In genomic region chr6:134420375-134420774, GRCm38 (mm10) we compare ENCODE assay signal across 22 mouse cellular contexts. TPM values are rescaled to one million over a fixed set of nuclear protein-coding genes. Genes with fewer than 3 reads are reported as not detected.
"Had no signal": no experiment of that assay in that cellular context is flagged by ENCODE, and none has a peak within 500 bp of the region (broad histone marks: within the 10 kb centered on the region; RNA-seq: fewer than 3 reads in every experiment).

No protein-coding gene starts in this region.

- H3K4me3 ChIP-seq: liver, embryonic 13.5 days; liver, embryonic 15.5 days; lung, embryonic 15.5 days; megakaryocyte, embryonic 14.5 days; midbrain, embryonic 12.5 days; midbrain, embryonic 15.5 days; neural tube, embryonic 13.5 days; neural tube, embryonic 15.5 days had no signal

- H3K4me1 ChIP-seq: liver, embryonic 13.5 days; midbrain, embryonic 12.5 days had no signal

- DNase-seq: liver, embryonic 13.5 days; liver, postnatal 0 days; lung, adult 2 months; retina, postnatal 1 day; right cerebral cortex, adult 18-20 months; right cerebral cortex, postnatal 25 days; right cerebral cortex, postnatal 4 days; spleen, adult 18-20 months; thymus, adult 18-20 months; thymus, postnatal 14 days; thymus, postnatal 36 days had no signal

- H3K36me3 ChIP-seq: liver, embryonic 13.5 days; liver, embryonic 15.5 days; lung, embryonic 15.5 days; midbrain, embryonic 12.5 days; midbrain, embryonic 15.5 days; neural tube, embryonic 13.5 days; neural tube, embryonic 15.5 days had no signal

- H3K27ac ChIP-seq: liver, embryonic 13.5 days; liver, embryonic 15.5 days; lung, embryonic 15.5 days; macrophage; midbrain, embryonic 12.5 days; midbrain, embryonic 15.5 days; neural tube, embryonic 13.5 days; neural tube, embryonic 15.5 days had no signal

- H3K4me2 ChIP-seq: liver, embryonic 11.5 days; liver, embryonic 13.5 days; liver, embryonic 15.5 days; lung, embryonic 15.5 days; midbrain, embryonic 12.5 days; midbrain, embryonic 15.5 days; neural tube, embryonic 13.5 days; neural tube, embryonic 15.5 days had no signal

- H3K27me3 ChIP-seq: liver, embryonic 13.5 days; liver, embryonic 15.5 days; lung, embryonic 15.5 days; midbrain, embryonic 15.5 days; neural tube, embryonic 13.5 days; neural tube, embryonic 15.5 days had no signal

- H3K9ac ChIP-seq: liver, embryonic 13.5 days; liver, embryonic 15.5 days; liver, postnatal 0 days; lung, embryonic 15.5 days; midbrain, embryonic 12.5 days; midbrain, embryonic 15.5 days; neural tube, embryonic 13.5 days; neural tube, embryonic 15.5 days had no signal

- H3K9me3 ChIP-seq: liver, embryonic 13.5 days; liver, embryonic 15.5 days; lung, embryonic 15.5 days; megakaryocyte, embryonic 14.5 days; midbrain, embryonic 12.5 days; midbrain, embryonic 15.5 days; neural tube, embryonic 13.5 days; neural tube, embryonic 15.5 days had no signal

- ATAC-seq: liver, postnatal 0 days; midbrain, embryonic 15.5 days had no signal

RNA-seq across cellular contexts. Expression of gene Bcl2l14, which starts 24.3 kb away (rescaled TPM):
- polyA plus RNA-seq: midbrain, postnatal 0 days; neural tube, embryonic 11.5 days; neural tube, embryonic 13.5 days had no signal
